Mouse (Mus musculus): ENCODE data around the gene Car9.
"Not testable (repeated sequence)": the region's sequence is repeated elsewhere in the genome, so short reads cannot be mapped to it uniquely, and the experiment has no call there.

Car9 gene

DNA sequence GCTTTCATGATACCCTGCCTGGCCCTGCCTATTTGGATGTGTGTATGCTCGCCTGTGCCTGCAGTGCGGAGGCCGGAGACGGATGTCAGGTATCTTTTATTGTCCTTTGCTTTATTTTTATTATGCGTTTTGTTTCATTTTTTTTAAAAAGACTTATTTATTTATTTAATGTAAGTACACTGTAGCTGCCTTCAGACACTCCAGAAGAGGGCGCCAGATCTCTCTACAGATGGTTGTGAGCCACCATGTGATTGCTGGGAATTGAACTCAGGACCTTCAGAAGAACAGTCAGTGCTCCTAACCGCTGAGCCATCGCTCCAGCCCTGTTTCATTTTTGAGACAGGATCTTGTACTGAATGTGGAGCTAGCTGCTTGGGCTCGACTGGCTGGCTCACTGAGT, 21.7 kb downstream of the Car9 start:
- no peak for DNase-seq (ENCODE audit: low spot score in 2 of 2)

DNA sequence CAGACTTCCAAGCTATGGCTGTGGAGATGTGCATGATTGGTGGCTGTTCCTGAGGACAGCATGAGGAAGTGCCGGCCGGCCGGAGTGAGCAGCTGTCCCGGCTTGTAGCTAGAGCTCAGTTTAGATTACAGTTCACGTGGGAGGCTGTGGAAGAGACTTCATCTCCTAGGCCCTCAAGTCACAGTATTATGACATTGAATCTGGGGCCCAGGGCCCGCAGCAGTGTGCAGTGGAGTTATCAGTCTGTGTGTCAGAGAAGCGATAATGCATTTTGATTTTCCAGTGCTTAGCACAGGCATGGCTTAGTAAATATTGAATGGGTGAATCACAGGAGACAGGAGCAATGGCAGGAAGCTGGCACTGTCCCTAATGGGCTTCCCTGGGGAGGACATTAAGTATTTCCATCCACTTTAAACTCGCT, 23.3 kb downstream of the Car9 start:
- DNase-seq (ENCODE audit: low spot score in 2 of 2), result no peak

DNA sequence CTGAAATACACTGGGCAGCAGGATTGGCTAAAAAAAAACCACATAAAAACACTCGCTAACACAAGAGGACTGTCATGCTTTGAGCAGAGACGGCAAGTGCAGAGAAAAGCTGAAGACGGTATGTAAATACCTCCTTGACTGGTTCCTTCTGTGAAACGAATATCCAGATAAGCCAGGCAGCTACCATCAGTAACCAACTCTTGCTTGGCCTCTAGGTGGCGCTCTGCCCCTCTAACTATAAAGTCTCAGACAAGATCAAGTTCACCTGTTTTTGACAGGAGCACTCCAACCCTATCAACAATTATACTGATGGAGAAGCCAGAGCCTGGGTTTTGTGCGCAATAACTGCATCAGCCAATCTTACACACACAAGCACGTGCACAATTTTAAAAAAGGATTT, 23.8 kb downstream of the Car9 start:
- peak; percentile 73 to 89 for DNase-seq (ENCODE audit: low spot score in 2 of 2)

DNA sequence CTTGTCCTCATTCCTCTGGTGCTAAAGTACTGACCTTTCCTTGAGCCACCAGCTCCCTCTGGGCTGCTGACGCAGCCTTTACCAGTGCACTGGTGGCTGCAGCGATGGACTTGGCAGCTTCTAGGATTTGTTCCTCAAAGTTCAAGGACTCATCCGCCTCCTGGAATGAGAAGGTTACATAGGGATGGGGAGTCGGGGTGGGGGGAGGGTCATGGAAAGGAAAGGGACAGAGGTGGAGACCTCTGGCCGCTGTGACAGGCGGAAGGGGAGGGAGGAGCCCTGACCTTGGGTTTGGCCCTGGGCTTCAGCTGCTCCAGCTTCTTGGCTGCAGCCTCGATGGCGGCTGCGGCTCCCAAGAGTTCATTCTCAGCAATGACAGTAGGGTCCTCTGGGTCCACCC, 26.5 kb downstream of the Car9 start:
- no peak for DNase-seq (ENCODE audit: low spot score in 2 of 2)

DNA sequence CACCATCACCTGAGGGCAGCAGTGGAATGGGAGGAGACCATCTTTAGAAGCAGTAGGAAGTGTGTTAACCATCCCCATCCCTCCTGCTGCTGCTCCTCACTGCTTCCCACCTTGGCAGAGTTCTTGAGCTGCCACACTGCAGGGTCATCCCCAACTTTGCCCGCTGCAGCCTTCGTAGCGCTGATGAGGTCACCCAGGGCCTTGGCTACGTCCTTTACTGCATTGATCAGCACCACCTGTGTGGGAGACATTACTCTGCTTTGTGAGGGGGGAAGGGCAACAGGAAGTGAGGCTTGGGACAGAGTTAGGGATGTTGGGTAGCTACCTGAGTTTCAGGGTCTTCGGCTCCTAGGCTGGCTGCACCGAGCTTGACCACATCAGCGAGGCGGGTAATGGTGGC, 28.9 kb downstream of the Car9 start:
- DNase-seq (ENCODE audit: low spot score in 2 of 2), result no peak

DNA sequence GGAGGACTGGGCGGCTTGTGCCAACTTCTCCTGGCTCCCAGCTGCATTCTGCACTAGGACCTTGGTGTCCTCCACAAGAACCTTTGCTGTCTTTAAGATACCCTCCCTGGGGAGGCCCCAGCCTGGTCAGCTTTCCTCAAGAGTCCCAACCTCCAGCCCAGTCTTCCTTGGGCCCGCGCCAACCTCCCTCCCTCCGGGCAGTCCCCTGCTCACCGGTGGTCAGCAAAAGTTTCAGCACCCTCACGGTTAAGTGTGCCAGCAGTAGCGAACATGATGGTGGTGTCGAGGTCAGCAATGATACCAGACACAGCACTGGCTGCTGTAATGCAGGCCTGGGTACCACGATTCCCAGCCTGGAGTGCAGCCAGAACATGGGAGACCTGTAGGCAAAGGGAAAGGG, 29.3 kb downstream of the Car9 start:
- no peak for DNase-seq (ENCODE audit: low spot score in 2 of 2)

DNA sequence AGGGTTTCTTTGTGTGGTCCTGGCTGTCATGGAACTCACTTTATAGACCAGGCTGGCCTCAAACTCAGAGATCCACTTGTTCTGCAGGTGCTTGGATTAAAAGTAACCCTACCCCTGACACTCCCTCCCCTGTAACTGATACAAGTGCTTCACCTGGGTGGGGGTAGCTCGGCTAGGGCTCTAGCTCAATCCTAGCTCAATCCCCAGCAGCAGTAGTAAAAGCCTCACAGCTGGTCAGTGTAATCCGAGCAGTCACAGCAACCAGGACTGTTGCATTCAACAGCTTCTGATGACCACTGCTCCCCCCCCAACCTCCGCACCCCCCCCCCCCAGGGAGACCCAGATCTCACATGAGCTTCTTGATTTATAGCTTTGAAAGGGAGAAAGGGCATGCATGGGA, 35.3 kb downstream of the Car9 start:
- no peak for DNase-seq (ENCODE audit: low spot score in 2 of 2)

DNA sequence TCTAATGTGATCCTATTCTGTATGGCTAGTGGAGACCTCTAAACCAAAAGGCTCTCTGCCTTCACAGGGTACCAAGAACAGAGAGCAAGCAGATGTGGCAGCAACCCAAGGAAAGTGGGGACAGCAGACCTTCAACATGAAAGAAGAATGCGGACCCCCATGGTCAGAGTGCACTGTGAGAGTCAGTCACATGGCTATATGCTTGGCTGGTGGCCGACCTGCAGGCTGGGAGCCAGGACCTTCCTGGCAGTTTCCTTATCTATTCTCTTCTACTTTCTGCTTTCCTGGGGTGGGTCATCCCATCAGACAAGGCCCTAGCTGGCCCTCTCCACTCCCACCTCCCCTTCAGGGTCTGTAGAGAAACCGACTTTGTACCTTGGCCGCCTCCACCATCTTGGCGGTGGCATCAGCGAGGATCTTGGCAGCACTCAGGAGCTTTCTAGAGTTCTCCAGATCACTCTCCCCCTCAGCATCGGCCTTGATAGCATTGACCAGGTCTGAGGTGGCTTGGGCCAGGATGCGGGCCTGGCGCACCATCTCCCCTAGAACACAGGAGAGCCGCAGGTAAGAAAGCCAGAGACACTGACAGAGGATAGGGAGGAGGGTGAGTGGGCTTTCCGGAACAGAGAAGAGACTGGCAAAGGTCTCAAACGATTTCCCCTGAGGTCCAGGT, 39.7 kb downstream of the Car9 start:
- DNase-seq (ENCODE audit: low spot score in 2 of 2), result no peak

DNA sequence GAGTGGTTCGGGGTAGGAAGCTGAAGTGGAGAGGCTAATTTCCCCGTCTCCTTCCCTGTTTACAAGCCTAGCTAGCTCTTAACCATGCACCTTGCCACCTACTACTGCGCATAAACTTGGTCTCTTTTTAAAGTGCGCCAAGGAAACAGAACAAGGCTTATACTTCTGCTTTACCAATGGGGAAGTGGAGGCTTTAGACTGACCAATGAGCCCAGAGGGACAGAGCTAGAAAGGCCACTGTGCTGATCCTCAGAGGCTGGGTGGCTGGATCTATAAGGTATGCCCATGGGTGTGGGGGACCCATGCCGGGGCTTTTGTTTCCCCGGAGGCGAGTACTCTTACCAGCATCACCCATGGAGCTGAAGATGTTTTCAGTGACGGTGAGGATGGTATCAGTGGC, 40.4 kb downstream of the Car9 start:
- no peak for DNase-seq (ENCODE audit: low spot score in 2 of 2)

DNA sequence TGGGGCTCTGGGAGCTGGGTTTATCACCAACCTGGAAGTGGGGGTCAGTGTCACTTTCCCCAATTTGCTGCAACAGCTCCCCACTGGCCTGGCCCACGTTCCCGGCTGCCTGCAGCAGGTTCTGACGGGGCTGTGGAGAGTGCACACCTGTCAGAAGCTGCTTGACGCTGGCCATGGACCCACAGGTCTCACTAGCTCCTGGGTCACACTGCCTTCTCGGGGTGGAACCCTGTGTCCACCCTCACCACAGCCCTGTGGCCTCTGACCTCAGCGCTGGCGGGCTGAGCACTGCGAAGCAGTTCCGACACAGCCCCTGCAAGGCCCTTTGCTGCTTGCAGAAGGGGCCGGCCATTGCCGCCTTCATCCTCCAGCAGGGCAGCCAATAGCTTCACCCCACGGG, 42.3 kb downstream of the Car9 start:
- no peak for DNase-seq (ENCODE audit: low spot score in 2 of 2)

DNA sequence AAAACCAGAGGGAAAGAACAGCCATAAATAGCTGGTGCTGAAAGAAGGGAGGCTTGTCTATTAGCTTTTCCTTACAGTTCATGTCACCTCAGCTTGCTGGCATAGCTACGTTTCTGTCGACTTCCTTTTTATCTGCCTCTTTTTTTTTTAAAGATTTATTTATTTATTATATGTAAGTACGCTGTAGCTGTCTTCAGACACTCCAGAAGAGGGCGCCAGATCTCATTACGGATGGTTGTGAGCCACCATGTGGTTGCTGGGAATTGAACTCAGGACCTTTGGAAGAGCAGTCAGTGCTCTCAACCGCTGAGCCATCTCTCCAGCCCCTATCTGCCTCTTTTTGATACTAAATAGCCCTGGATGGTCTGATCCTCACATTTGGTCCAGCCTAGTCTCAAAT, 45.1 kb downstream of the Car9 start:
- DNase-seq (ENCODE audit: low spot score in 2 of 2), result not testable (repeated sequence)

DNA sequence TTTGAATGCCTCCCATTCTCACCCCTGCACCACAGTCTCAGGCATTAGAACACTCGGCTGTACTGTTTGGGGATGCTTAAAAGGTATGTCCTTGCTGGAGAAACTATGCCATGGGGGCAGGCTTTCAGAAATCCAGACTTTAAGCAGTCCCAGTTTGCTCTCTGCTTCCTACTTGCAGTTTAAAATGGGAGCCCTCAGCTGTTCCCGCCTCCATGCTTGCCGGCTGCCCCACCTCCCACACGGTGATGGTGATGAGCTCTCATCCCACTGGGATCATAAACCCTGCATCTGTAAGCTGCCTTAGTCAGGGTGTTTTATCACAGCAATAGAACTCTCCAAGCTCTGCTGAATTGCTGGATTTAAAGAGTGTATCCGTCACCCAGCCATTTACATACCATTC, 45.7 kb downstream of the Car9 start:
- DNase-seq (ENCODE audit: low spot score in 2 of 2), result no peak

DNA sequence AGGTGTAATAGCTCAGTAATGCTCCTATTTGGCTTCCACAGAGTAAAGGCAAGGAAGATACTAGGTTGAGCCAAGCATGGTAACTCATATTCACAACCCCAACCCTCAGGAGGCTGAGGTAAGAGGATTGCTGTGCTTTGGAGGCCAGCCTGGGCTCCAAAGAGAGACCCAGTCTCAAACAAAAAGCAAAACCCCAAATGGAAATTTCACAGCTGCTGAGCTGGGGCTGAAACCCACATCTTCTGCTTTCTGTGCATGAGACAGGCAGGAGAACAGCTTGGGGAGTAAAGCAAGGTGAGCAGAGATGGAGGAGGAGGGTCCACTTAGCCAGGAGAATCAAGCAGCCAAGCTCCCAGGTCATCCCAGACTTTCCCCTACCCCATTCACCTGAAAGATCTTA, 47.1 kb downstream of the Car9 start:
- no peak for DNase-seq (ENCODE audit: low spot score in 2 of 2)

DNA sequence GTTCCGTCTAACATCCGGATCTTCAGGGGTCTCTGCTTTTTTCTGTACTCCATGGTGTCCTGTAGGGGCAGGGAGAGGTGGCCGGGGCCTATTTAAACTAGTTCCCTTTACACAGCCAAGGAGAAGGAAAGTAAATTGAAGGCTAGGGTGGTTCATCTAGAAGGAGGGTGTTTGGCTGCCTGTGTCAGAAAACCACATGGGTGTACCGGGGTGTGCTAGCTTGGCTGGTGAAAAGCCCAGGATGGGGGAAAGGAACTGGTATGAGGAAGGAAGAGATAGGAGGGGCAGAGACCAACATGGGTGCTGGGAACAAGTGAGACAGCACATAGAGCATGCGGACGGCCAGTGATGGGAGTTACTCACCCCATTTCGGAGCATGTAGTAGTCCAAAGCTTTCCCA, 49.2 kb downstream of the Car9 start:
- no peak for DNase-seq (ENCODE audit: low spot score in 2 of 2)

DNA sequence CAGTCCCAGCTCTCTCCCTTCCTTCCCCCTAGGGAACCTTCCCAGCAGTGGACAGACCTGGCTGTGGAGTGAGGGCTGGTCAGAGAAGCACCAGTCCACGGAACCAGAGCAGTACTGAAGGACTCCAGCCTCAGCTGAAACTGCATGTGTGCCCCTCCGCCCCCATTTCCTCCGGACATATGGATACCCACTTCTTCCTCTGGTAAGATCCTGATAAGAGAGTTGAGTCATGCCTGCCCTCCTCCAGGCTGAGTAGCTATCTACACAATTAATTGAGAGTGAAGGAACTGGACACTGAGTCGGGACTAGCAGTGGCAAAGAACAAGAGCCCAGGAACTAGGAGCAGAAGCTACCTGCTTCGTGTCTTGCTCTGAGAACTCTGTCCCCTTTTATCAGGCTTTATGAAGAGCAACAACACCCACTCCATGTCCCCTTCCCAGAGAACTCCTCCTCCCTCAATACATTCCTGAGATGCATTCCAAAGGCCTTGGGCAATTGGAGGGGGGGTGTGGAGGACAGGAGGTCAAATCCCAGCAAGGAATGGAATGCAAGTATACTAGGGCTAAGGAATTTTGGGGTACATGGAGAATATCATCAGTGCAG, 51.4 kb downstream of the Car9 start:
- peak in 1 of 2 experiments; percentile 18 for DNase-seq (ENCODE audit: low spot score in 2 of 2)

DNA sequence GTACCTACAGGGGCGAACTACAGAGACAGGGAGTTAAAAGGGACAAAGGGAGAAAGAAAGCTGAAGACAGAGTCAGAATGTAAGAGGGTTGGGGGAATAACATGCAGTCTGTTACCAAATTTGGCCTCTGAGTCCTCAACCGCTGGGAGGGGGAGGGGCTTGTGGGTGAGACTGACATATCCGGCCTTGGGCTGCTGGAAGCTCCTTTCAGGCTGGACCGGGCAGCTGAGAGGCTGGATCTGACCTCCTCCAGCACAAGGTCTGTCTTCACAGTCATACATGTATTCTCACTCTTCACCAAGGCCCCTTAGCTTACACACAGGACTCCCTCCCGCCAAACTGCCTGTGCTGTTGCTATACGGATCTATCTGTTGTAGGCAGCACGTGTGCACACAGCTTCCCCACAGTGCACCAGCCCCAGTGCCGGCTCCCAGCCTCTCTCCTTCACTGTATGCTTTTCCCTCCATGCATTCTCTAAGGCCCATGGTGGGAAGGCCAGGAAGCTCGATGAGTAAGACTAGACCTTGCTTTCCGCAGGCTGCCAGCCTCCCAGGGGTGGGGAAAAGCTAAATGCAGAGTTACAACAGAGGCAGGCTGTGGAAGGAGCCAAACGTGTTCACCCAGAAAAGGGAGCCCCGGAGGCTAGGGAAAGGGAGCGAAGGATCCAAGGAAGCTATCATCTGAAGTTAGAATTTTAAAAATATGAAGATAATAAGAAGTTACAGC, 52.0 kb downstream of the Car9 start:
- peak; percentile 50 to 81 for DNase-seq (ENCODE audit: low spot score in 2 of 2)

DNA sequence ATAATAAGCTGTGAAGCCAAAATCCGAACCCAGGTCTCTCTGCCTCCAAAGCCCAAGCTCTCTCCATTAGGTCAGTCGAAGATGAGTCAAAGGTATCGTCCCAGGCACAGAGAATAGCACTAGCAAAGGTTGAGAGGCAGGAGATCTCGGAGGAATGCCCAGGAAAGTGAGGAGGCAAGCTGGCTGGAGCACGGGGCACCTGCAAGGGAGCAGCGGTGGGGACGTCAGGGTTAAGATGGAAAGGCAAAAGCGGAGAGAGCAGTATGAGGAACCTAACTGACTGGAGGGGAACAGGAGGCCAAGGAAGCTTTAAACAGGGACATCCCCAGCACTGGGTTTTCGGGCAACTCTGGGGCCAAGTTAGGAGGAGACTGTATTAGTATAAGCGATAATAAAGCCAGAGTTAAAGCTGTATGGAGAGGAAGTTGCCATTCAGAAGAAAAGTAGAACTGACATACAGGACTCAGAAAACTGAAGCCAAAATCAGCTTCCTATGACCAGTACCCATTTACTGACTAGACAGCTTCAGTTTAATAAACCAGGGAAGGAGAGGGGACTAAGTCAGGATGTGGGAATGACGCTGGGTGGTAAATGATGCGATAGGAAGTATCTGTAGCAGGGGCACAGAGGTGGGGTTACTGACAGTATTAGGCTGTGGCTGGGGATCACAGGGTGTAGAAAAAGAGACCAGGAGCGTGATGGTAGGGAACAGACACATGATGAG, 52.9 kb downstream of the Car9 start:
- DNase-seq (ENCODE audit: low spot score in 2 of 2), result peak; percentile 36 to 48

DNA sequence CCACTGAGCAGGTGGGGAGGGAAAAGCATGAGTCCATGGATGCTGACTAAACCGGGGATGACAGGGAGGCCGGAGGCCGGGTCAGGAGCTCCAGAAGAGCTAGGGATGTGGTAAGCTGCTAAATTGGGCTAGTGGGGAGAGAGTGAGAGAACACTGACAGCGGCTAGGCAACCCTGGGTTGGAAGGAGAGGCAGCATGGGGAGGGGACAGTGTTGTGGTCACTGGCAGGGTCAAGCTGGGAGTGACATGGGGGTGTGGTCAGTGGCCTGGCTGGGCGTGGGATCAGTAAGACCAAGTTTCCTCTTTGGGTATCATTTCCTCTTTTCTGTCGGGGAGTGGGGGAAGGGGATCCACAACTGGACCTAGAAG, 53.5 kb downstream of the Car9 start:
- DNase-seq (ENCODE audit: low spot score in 2 of 2), result peak; percentile 58

DNA sequence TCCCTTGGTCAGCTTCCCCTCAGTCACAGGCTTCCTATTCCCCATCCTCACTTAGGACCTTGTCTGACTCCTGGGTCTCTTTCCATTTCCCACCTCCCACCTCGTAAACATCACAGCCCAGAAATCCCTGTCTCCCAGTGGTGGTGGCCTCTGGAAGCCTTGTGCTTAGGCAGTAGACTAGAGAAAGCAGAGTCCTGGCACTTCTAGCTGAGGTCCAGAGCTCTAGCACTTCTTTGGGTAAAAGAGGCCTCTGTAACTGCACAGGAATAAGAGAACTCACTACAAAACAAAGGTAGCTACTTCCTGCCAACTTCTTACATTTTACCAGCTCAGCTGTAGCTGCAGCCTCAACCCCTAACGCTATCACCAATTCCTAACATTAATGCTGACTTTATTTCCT, 54.2 kb downstream of the Car9 start:
- DNase-seq (ENCODE audit: low spot score in 2 of 2), result peak in 1 of 2 experiments; percentile 57

DNA sequence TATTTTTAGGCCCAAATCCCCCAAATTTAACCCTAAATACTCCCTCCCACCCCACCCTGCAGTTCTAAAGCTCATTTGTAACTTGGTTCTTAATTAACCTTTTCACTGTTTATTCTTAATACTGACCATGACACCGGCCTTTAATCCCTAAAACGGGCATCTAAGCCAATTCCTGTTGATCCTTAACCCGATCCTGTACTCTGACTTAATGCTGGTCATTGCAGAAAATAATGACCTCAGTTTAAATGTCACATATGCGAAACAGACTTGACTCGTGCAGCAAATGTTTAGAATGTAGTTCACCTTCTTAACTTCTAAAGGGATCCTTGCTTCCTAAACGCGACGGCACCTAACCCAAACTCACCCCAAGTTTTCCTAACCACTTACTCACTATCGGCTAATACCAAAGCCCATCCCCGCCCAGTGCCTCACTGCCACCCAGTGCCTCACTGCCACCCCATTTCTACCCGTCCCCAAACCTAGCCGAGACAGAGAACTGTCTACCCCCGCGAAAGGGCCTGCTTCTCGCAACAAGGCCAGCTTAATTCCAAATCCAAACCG, 54.8 kb downstream of the Car9 start:
- no peak for DNase-seq (ENCODE audit: low spot score in 2 of 2)

DNA sequence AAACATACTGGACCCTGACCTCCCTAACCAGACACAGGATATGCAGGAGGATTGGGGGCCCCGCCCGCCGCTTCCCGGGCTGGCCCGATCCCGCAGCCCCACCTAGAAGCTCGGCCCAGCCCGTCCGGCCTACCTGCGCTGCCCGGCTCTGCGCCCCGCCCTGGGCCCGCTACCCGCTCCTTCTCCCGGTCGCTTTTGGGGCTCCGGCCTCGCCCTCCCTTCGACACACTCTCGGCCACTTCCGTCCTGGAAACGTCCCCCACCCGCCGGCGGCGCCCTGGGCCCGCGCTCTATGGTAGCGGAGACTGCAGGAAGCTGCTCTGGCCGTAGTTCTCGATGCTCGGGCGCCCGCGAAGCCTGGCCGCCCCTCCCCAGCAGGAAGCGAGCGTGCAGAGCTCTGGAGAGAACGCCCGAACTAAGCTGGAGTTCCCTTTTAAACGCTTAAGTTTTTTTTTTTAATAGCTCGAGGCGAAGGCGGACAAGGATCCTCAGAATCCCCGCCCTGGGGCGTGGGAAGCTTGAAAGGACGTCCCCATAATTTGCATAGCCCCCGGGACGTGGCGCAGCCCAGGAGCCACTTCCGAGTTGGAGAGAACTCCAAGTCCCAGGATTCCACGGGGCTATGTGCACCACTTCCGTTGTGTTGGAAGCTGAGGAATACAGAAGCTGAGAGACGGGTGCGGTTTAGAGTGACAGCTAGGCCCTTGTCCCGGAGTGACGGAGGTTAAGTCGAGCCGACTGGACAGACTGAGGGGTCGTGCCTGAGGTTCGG, 55.4 kb downstream of the Car9 start, which contains the start of the genes Creb3 and Tln1:
Gene Creb3, plus strand, starts transcription at position 336 of the 772 bp plus-strand sequence.
Gene Tln1, minus strand, starts transcription at position 695 of the 772 bp plus-strand sequence.
- peak; percentile 89 to 93 for DNase-seq (ENCODE audit: low spot score in 2 of 2)
